Mouse (Mus musculus): ENCODE data around the gene Scn9a.

Gene Scn9a

DNA sequence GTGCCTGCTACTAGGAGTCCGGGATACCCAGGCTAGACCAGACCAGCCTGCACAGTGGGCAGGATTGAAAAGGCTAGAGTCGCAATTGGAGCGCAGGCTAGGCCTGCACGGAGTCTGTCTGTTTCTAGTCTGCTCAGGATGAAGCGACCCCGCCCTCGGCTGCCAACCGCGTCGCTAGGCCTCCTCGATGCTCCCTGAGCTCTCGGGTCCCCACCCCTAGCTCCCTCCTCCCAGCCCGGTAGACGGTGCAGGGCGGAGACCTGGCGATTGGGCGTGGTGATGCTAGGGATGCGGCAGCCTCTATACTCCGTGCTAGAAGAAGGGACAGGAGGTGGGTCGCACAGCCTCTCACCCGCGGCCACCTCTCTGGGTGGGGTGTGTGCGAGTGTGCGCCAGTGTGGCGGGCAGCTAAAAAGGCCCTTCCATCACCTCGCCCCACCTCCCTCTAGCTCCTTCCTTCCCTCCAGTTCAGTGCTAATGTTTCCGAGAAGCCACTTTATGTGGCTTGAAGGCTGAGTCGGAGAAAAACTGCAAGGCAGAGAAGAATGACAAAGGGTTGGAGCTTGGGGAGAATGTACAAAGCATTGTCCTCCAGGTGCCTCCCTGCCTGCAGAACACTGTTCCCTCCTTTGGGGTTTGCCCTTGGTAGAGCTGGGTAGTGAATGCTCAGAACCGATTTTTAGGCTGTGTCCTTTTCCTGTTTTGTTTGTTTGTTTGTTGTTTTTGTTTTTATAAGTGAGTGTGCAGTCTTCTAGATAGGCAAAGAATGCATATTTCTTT, at the start of gene Scn9a:
Gene Scn9a, minus strand, starts transcription at position 383 of the 780 bp plus-strand sequence.
- in situ Hi-C loops (cut with MboI; ENCODE audit: unreplicated experiment in 2 of 2) = loop anchor here in 1 of 2 experiments (25.0 kb wide), 1 partner anchor 372 kb away; the partner anchor contains the start of gene Ttc21b

DNA sequence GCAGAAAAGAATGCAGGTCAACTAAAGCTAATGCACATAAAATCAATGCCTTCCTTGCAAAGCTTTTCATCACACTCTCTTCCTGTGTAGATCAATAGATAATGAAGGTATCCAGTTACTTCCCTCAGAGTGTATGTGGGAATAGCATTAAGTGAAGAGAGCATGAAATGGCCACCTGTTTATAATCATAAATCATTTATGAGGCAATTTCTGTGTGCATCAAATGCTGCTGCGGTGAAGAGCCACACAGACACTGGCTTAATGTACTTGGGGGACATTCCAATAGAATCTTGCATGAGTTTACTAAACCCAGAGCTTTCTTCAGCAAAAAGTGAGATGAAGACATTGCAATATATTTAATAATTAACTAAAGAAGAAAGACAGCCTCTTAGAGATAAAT, 27.2 kb upstream of the Scn9a start:
- in situ Hi-C loops (cut with MboI; ENCODE audit: unreplicated experiment in 2 of 2) = no loop called here

DNA sequence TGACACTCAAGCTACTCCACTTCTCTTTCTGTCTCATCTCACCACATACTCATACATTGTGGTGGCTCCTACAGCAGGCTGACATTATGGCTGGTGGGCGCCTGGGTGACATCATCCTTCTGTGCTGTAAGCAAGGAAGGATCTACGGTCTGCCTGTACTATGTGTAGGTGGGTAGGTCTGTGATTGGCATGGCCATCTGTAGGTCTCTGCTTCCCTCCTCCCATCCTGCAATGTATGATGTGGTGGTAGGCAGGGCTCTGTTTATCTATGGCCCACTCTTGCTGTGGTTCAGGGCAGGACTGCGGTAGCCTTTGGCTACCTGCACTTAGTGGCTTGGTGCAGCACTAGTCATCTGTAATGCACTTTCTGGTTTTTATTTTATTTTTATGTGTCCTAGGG, 21.7 kb upstream of the Scn9a start:
- in situ Hi-C loops (cut with MboI; ENCODE audit: unreplicated experiment in 2 of 2) = no loop called here

DNA sequence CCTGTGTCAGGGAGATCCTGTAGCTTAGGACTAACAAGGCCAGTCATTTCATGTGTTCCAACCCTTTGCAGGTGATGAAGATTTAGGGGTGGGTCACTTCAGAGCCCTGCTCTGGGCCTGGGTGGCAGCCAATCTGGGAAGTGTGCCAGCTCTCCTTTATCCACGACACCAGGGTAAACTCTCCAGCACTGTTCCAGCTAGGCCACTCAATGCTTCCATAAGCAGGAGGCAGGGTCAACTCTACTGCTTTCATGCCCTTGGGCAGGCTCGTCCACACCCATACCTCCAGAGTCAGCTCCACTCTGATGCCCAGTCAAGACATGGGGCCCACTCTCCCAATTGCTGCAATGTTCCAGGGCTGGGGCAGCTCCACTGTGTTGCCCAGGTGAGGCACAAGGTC, 20.7 kb upstream of the Scn9a start:
- in situ Hi-C loops (cut with MboI; ENCODE audit: unreplicated experiment in 2 of 2) = no loop called here

DNA sequence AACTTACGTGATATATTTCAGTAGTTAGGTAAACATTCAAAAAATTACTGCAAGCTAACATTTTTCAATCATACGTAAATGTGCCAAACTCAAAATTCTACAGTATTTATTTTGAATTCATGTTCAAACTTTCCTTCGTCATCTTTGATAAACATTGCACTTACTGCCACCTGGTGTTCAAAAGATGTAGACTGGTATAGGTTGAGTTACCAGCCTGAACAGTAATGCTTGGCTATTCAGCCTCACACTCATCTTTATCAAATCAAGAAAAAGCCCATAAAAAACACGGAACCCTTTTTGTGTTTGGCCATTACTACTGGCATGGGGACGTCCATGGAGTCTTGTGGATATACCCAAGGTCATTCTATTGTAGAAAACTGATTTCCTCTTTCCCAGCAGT, 9.6 kb upstream of the Scn9a start:
- in situ Hi-C loops (cut with MboI; ENCODE audit: unreplicated experiment in 2 of 2) = loop anchor here in 1 of 2 experiments (10.0 to 25.0 kb wide), 2 partner anchors 382 to 1250 kb away; partner anchors contain the start of gene Ttc21b

DNA sequence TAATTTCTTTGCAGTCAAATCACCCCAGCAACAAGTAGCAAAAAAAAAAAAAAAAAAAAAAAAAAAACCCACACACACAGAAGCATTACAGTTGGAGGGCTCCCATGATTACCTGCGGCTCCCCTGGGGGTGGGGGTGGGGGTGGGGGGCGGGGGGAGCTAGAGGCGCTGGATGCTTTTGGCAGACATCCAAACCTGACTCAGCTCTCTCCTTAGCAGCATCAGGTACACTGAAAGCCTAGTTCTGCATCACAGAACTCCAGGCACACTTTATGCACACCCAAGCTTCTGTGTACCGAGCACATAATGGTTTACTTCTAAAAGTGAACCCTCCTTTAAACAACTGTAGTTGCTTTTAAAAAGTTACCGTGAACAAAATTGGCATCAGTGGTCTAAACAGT, 2.0 kb downstream of the Scn9a start:
- in situ Hi-C loops (cut with MboI; ENCODE audit: unreplicated experiment in 2 of 2) = loop anchor here in 1 of 2 experiments (25.0 kb wide), 1 partner anchor 370 kb away; the partner anchor contains the start of gene Ttc21b

DNA sequence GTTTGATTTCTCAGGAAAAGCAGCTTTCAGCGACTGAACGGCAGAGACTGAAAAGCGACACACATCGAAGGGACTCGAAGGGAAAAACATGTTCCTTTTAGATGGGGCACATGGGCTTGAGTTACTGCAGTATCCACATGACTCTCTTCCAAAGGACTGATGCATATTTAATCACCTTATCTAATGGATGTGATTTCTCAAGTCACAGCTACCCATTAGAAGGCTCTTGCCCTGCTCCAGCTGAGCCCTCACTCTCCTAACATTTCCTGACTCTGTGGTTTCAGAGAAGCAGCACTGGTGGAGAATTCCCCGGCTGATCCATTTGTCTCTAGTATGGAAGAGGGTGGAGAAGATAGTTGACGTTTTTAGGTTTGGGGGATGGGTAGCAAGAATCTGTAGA, 23.7 kb downstream of the Scn9a start:
- in situ Hi-C loops (cut with MboI; ENCODE audit: unreplicated experiment in 2 of 2) = no loop called here

DNA sequence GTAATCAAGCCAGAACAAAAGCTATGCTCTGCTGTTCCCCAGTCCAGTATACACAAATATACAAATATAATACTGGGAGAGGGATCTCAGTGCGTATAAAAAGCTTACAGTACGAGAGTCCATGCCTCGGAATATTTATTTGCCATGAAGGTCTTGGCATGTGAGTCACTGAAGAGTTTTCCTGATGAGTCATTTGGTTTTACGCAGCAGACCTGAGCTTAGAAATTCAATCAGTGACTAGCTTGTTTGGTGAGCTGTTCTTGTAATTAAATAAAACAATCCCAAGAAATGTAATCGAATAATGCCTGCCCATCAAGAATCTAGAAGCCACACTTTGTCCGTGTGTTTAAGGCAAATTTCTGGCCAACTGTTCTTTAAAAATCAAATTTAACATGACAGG, 37.4 kb downstream of the Scn9a start:
- in situ Hi-C loops (cut with MboI; ENCODE audit: unreplicated experiment in 2 of 2) = no loop called here

DNA sequence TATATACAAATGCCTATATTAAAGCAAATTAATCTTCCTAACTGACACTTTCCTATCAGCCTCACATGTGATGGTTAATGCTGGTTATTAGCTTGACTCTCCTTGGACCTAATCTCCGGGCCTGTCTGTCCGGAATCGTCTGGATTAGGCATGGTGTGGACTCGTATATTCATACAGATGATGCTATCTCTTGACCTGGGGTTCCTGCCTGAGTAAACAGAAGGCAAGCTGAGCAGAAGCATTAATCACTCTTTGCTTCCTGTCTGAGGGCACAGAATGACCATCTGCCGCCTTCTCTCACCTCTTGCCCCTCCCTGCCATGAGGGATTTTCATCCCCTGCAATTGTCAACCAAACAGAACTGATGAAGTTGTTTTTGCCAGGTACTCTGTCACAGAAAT, 38.6 kb downstream of the Scn9a start:
- in situ Hi-C loops (cut with MboI; ENCODE audit: unreplicated experiment in 2 of 2) = no loop called here

DNA sequence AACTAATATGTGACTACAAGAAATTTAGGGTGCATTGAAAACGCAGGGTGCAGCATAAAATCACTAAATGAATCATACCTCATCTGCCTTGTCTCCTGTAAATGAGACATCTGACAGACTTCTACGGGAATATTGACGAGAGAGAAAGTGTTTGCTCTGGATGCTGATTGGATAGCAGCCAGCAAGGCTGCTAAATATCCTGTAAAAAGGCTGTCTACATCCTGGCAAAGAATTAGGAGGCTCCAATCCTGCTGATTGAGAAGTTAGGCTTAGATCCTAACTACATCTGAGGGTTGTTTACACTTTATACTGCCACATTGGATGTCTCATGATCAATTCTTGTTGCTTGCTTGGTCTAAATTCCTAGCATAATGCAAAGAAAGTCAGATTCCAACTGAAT, 44.6 kb downstream of the Scn9a start:
- in situ Hi-C loops (cut with MboI; ENCODE audit: unreplicated experiment in 2 of 2) = no loop called here

DNA sequence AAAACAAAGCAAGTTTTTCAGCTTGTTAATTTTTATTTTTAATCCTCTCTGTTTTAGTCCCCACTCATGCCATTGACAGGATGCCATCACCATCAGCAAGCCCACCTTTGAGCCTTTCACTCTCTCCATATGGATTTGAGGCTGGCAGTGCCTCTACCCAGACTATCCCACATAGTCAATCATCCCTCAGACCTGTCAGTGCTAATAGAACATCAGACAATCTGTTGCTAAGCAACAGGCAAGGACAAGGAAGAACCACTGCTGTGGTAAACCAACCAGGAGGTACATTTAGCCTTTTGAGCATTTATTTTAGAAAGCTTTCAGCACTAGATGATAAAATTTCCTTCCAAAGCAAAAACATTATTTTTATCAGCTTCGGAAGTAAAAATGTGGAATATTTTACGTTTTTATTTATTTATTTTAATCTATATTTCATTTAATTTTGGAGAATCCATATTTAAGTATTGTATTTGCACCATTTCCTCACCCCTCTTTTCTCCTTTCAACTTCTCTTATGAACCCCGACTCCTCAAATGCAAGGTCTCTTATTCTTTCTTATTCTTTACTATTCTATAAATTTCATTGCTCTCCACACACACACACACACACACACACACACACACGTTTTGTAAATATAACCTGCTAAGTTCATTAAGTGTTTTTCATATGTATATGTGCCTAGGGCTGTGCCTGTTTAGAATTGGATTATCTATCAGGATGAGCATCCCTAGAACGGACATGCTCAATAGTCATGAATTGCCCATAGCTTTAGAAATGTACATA, 54.5 kb downstream of the Scn9a start:
- in situ Hi-C loops (cut with MboI; ENCODE audit: unreplicated experiment in 2 of 2) = no loop called here

DNA sequence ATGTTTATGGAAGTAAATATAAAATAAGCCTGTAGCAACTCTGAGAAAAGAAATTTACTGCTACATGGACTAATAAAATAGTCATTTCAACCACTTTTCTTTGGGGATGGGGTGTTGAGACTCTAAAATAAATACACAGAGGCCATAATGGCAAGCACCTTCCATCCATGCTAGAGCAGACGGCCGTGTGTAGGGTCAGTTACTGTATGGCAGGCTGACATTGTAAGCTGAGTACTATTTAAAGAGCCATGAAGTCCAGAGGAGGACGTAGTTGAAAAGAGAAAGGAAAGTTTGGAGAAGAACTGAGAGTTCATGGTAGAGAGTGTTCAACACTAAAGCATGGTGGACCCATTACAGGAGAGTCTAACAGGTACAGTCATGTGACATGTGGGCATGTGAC, 86.5 kb downstream of the Scn9a start:
- in situ Hi-C loops (cut with MboI; ENCODE audit: unreplicated experiment in 2 of 2) = no loop called here

DNA sequence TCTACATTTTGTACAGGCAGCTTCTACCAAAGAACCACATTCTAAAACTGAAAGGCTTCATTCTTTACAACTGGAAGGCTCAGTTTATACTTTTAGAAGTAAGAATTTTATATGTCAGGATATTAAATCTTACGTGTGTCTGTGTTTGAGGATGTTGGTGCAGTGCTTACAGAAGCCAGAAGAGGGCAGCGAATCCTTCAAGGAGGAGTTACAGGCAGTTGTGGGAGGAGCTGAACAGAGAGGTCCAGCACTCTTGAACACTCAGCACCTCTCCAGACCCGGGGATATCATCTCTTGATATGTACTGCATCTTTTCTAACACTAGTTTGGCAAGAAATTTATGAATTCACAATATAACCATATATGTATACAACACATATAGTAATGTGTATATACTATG, 114.8 kb downstream of the Scn9a start:
- in situ Hi-C loops (cut with MboI; ENCODE audit: unreplicated experiment in 2 of 2) = no loop called here

DNA sequence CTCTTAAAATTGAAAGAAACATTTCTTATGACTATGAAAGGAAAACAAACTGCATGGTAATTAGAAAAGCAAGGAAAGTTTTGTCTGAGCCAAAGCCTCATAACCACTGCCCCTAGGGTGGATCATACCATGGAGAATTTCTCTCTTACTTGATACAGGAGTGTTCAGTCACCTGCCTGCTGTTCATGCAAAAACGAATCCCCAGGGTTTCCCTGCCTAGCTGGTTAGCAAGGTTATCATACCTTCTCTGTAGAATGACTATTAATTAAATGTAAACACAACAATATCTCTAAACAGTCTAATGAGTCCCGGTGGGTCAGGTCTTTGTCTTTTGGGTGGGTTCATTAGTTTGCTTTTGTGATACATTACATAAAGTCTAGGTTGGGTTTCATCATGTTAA, 123.3 kb downstream of the Scn9a start:
- in situ Hi-C loops (cut with MboI; ENCODE audit: unreplicated experiment in 2 of 2) = no loop called here

DNA sequence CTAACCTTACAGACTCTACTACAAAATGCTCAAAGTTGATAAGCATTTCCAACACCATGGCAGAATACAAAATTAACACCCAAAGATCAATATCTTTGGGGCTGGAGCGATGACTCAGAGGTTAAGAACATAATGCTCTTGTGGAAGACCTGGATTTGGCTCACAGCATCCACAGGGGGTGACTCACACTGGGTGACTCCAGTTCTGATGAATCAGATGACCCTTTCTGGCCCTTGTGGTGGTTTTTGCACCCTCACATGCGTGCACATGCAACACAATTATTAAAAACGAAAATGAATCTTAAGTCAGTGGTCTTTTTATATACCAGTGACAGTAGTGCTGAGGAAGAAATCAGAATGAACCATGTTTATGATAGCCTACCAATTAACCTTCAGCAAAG, 126.7 kb downstream of the Scn9a start:
- in situ Hi-C loops (cut with MboI; ENCODE audit: unreplicated experiment in 2 of 2) = no loop called here

DNA sequence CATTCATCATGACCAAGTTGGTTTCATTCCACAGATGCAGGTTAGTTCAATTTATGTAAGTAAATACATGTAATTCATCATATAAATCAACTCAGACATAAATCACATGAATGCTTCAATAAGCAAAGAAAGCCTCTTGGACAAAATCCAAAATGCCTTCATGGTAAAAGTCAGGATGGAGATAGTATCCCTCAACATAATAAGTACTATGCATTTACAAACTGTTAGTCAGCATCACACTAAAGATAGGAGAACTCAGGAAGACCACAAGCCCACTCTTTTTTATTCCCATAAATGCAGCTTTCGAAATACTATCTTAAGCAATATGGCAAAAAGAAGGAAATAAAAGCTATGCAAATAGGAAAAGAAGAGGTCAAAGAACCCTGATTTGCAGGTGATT, 127.1 kb downstream of the Scn9a start:
- in situ Hi-C loops (cut with MboI; ENCODE audit: unreplicated experiment in 2 of 2) = no loop called here

DNA sequence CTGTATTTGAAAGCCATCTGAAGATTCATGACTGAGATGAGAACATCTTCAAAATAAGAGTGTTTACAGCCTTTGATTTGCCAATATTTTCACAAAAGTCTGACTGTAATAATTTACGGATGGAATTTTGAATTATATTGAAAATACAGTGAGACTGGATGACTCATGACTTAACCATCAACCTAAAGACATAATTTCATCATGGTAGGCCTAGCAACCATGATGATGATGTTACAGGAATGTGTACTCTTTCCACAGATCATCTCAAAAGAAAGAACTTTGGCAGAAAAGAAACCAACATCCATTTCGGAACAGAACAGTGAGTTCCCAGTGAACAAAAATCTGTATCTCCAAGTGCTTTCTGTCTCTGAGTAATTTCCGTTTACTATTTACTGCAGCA, 132.6 kb downstream of the Scn9a start:
- in situ Hi-C loops (cut with MboI; ENCODE audit: unreplicated experiment in 2 of 2) = no loop called here

DNA sequence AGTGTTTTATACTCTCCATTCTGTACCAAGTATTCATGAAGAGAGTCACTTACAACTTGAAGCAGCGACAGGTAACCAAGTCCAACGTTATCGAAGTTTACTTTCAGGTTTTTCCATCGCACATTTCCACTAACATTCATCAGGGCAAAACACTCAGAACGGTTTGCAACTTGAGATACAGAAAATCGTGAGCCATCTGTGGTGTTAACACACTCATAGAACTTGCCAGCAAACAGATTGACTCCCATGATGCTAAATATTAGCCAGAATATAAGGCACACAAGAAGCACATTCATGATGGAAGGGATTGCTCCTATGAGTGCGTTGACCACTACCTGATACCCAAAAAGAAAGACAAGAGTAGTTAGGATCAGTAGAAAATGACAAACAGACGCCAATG, 140.2 kb downstream of the Scn9a start:
- in situ Hi-C loops (cut with MboI; ENCODE audit: unreplicated experiment in 2 of 2) = no loop called here

DNA sequence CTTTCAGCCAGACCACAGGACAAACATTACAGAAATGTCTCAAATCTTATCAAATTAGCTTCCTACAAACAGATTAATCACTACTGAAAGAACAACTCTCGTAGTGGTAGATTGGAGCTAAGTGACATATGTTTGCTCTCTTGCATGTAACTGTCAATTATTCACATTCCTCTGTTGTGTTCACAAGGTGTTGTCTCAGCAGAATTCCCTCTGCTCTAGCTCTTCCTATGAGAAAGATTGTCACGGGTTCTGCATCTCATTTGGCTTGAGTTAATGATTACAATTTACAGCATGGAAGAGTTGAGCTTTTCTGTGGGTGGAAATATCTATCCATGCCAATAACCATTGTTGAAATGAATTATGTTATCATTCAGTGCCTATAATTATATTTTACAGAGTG, 156.4 kb downstream of the Scn9a start:
- in situ Hi-C loops (cut with MboI; ENCODE audit: unreplicated experiment in 2 of 2) = no loop called here

DNA sequence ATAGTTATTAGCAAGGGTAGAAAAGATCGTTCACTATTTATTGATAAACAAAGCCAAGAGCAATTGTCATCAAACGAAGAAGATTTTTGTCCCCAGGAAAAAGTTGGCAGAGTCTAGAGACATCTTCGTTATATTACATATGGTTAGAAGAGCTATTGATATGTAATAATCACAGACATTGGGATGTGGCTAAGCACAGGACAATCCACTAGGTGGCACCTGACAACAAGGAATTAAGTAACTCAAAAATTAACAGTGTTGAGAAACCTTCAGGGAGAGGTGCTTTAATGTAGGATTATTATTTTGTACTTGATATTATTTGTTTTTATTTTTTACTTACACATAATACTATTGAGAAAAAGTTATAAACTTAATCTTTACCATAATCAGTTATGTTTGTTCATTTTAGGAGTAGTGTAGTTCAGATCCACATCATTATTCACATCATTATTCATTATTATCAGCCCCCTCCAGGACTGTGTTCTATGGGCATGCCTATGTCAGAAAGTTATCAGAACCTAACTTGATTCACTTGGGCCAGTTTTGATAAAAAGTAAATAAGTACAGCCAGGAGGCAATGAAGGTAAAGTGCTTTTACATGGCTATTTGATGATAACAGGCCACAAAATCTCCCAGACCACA, 161.5 kb downstream of the Scn9a start:
- in situ Hi-C loops (cut with MboI; ENCODE audit: unreplicated experiment in 2 of 2) = no loop called here

DNA sequence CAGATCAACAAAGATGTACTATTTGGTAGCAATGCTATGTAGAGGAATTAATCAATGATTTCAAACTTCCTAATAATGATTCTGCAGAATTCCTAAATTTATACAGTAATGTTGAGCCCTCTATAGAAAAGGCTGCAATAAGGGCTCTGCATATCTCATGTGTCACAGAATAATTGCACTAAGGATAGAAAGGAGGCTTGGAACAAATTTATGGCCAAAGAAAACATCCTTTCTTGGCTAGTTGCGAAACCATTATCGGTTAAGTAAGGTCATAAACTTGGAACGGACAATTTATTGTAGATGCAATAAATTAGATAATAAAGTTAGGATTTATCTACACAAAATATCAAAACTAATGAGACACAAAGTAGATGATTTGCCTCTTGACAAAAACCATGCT, 169.3 kb downstream of the Scn9a start:
- in situ Hi-C loops (cut with MboI; ENCODE audit: unreplicated experiment in 2 of 2) = no loop called here
